Mouse (Mus musculus) cerebellum, adult 11 months (tissue): ENCODE measurements around the gene Cct6b.
"Not testable (repeated sequence)": the region's sequence is repeated elsewhere in the genome, so short reads cannot be mapped to it uniquely, and the experiment has no call there.

ENCODE experiments used
- DNase-seq: peaks from one replicate; pipeline ENCODE4 v3.0.0; 2022

The Cct6b gene

DNA sequence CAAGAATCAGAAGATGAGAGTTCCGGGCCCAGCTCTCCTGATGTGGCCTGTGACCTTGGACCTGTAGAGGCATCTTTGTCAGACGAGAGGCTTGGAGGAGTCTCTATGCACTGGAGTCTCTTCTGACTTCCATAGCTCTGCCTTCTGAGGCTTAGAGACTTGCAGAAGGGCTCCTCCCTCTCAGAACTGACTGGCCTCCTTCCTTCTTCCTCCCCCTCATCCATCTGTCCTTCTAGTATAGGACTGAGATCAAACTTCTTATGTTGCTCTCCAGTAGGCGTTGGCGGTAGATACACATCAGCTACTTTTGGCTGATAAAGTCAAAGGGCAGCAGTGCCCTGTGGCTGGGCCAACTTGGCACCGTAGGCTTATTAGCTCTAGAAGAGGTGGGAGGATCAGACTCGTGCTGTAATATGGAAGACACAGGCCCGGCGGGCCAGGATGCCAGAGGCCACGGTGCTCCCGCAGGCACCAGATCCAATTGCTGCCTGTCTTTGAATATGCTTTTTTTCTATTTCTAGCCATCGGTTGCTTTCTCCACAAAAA is 64.2 kb downstream of the Cct6b start:
- no peak for DNase-seq

- DNase-seq, result no peak
These were observed 68.2 kb downstream of the Cct6b start for GRCm38 (mm10) chr11:82695930-82696329.

GRCm38 (mm10) chr11:82694947-82695346 is 69.2 kb downstream of the Cct6b start:
- not testable (repeated sequence) for DNase-seq

DNA sequence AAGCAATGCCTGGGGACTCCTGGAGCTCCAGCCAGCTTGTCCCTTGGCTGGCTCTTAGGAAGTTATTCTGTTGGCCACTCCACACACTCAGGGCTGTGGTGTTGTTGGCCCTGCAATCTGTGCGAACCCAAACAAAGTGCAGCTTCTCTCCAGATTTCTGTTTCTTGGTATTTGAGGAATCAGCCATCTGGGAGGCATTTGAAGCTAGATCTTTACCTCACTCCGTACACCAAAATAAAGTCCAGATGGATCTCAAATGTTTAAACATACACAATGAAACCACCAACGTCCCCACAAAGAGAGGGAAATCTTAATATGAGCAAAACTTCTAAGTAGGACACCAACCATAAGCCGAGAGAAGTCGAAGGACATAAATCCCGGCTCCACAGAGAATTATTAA is 71.5 kb downstream of the Cct6b start:
- DNase-seq, result no peak

- DNase-seq, result peak; percentile 12
These were observed 73.6 kb downstream of the Cct6b start for GRCm38 (mm10) chr11:82690476-82690875.

GRCm38 (mm10) chr11:82687668-82688067 is 76.5 kb downstream of the Cct6b start:
- no peak for DNase-seq

DNA sequence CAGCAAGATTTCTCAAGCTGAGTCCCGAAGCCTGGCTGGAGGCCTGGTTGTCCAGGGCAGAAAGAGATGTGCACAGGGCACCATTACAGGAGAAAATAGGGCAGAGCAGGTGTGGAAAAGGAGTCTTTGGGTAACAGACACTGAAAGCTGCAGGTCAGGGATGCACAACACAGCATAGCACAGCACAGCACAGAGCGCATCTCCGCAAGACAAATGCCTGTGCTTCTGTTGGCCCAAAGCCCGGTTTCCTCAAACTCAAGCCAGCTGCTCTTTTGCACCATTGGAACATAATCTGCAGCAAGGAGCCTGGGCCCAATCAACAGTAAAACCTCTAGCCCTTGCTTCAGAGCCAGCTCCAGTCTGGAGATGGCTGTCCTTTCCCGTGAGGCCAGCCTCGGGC is 79.4 kb downstream of the Cct6b start:
- peak; percentile 57 for DNase-seq

- DNase-seq, result peak; percentile 84
These were observed 80.2 kb downstream of the Cct6b start for GRCm38 (mm10) chr11:82683765-82684505.

DNA sequence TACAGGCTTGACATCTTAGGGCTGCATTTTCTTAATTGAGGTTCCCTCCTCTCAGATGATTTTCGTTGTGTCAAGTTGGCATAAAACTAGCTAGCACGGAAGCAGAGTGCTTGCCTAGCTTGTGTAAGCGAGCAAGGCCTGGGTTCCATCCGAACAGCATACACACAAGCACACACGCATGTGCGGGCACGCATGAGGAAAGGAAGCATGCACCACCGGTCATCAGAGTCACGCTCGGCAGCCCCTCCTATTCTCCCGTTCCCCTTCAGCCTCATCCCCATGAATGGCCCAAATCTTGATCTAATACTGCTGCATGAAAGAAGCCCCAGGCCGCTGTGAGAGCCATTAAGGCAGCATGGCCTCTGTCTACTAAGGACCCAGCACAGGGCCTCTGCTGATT is 85.6 kb downstream of the Cct6b start:
- no peak for DNase-seq
